In the genomic region with DNA sequence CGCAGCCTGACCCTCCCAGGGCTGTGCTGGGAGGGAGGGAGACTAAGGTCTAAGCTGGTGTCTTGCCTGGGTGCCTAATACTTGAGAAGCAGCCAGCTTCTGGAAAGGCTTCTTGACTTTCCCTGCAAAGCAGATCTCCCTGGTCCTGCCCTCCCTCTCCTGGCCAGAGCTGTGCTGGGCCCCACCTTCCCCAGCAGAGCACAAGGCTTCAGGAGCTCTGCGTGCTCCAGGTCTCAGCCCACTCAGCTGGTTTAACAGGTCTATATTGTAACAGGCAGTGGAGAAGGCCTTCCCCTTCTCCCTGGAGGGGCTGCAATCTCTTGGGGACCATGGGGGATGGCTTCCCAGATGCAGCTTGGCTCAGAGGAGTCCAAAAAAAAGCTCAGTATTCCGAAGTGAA, we compare ENCODE assay signal across 24 mouse cellular contexts. TPM values are rescaled to one million over a fixed set of nuclear protein-coding genes. Genes with fewer than 3 reads are reported as not detected.
A peak's percentile ranks its signal among the peaks of the same experiment; 100 is the strongest.
DNase-seq lines count a peak whose midpoint lies in the region; ATAC-seq and TF ChIP-seq lines count a peak whose summit lies in the region.
"Had no signal": no experiment of that assay in that cellular context is flagged by ENCODE, and none has a peak within 500 bp of the region (broad histone marks: within the 10 kb centered on the region; RNA-seq: fewer than 3 reads in every experiment).

No protein-coding gene starts in this region.

- no peaks in the 10 kb centered on the region for H3K27me3 ChIP-seq in hindbrain, embryonic 12.5 days
- no peaks in the 10 kb centered on the region for H3K27me3 ChIP-seq in hindbrain, embryonic 10.5 days (ENCODE audit: insufficient read depth, poor library complexity, severe bottlenecking)
- H3K27me3 ChIP-seq in lung, postnatal 0 days (replicated peaks; ENCODE audit: insufficient read depth, low read length) = no peaks in the 10 kb centered on the region
- H3K27me3 ChIP-seq in forebrain, embryonic 12.5 days = no peaks in the 10 kb centered on the region
- H3K27me3 ChIP-seq in forebrain, embryonic 15.5 days = no peaks in the 10 kb centered on the region
- H3K27me3 ChIP-seq: embryonic facial prominence, embryonic 12.5 days; heart, embryonic 13.5 days; intestine, embryonic 15.5 days; Patski had no signal

- H3K9ac ChIP-seq in hindbrain, embryonic 12.5 days = no peak overlapping the region
- H3K9ac ChIP-seq in lung, postnatal 0 days (replicated peaks; ENCODE audit: low read depth) = no peak overlapping the region
- H3K9ac ChIP-seq in forebrain, embryonic 12.5 days = no peak overlapping the region
- no peak overlapping the region for H3K9ac ChIP-seq in forebrain, embryonic 15.5 days (replicated peaks)
- H3K9ac ChIP-seq: embryonic facial prominence, embryonic 12.5 days; heart, embryonic 13.5 days; intestine, embryonic 15.5 days; liver, embryonic 14.5 days had no signal

- no peak for TF ChIP-seq EP300 in lung, postnatal 0 days (IDR thresholded peaks at IDR 0.05)

- DNase-seq in hindbrain, embryonic 10.5 days (ENCODE audit: low spot score) = no peak
- DNase-seq in lung, postnatal 0 days (ENCODE audit: low spot score) = peak; percentile 38
- DNase-seq in lung, postnatal 25 days (ENCODE audit: low spot score) = no peak
- DNase-seq: adrenal gland, postnatal 10 days; cerebellum, adult 8-10 months; cerebellum, postnatal 36 days; heart, adult 2 months; heart, postnatal 10 days; kidney, adult 2 months; kidney, postnatal 10 days; liver; lung, adult 2 months; lung, postnatal 14 days; midbrain, embryonic 14.5 days; thymus, postnatal 4 days had no signal

- no peak overlapping the region for H3K4me2 ChIP-seq in hindbrain, embryonic 12.5 days (replicated peaks)
- no peak overlapping the region for H3K4me2 ChIP-seq in lung, postnatal 0 days (replicated peaks; ENCODE audit: low read depth, low read length)
- H3K4me2 ChIP-seq in forebrain, embryonic 12.5 days = no peak overlapping the region
- H3K4me2 ChIP-seq in forebrain, embryonic 15.5 days (replicated peaks) = no peak overlapping the region
- H3K4me2 ChIP-seq: embryonic facial prominence, embryonic 12.5 days; heart, embryonic 13.5 days; intestine, embryonic 15.5 days had no signal

- peaks cover 80% of the 10 kb centered on the region for H3K36me3 ChIP-seq in hindbrain, embryonic 12.5 days
- peaks cover 93% of the 10 kb centered on the region for H3K36me3 ChIP-seq in hindbrain, embryonic 10.5 days
- H3K36me3 ChIP-seq in lung, postnatal 0 days (ENCODE audit: insufficient read depth, low read length) = peaks cover 36% of the 10 kb centered on the region
- peaks cover 91% of the 10 kb centered on the region for H3K36me3 ChIP-seq in forebrain, embryonic 12.5 days (replicated peaks)
- H3K36me3 ChIP-seq in forebrain, embryonic 15.5 days = peaks cover 50% of the 10 kb centered on the region

- peak overlapping the region; percentile 44; the same call in 1 of the 2 replicates for H3K27ac ChIP-seq in hindbrain, embryonic 12.5 days
- H3K27ac ChIP-seq in hindbrain, embryonic 10.5 days = no peak overlapping the region
- no peak overlapping the region for H3K27ac ChIP-seq in lung, postnatal 0 days (ENCODE audit: low read length)
- peak overlapping the region; percentile 26; the same call in 1 of the 2 replicates for H3K27ac ChIP-seq in forebrain, embryonic 12.5 days
- peak overlapping the region; percentile 39; the same call in 1 of the 2 replicates for H3K27ac ChIP-seq in forebrain, embryonic 15.5 days (replicated peaks)
- H3K27ac ChIP-seq: embryonic facial prominence, embryonic 12.5 days; heart, adult 2 months; heart, embryonic 13.5 days; intestine, embryonic 15.5 days; liver, embryonic 14.5 days had no signal

- ATAC-seq in hindbrain, embryonic 12.5 days (ENCODE audit: low FRiP score) = no peak
- peak; percentile 55 for ATAC-seq in lung, postnatal 0 days
- ATAC-seq in forebrain, embryonic 12.5 days (ENCODE audit: low FRiP score) = no peak
- ATAC-seq in forebrain, embryonic 15.5 days (replicated peaks) = no peak
- no peak for ATAC-seq in megakaryocyte progenitor cell, adult 5-6 weeks (replicated peaks; ENCODE audit: poor library complexity)
- ATAC-seq: intestine, embryonic 15.5 days; Patski had no signal

- 58% methylated on average over 3 of the region's 3 CpGs for WGBS in hindbrain, embryonic 12.5 days
- WGBS in hindbrain, embryonic 10.5 days = 63% methylated on average over 3 of the region's 3 CpGs
- WGBS in lung, postnatal 0 days = 53% methylated on average over 3 of the region's 3 CpGs
- 53% methylated on average over 3 of the region's 3 CpGs for WGBS in forebrain, embryonic 12.5 days
- WGBS in forebrain, embryonic 15.5 days = 49% methylated on average over 3 of the region's 3 CpGs

- no peaks in the 10 kb centered on the region; the same call in 1 of the 2 replicates for H3K4me1 ChIP-seq in hindbrain, embryonic 12.5 days
- 0 out of 2 replicates have a peak, but pooled peaks cover 5% of the 10 kb centered on the region for H3K4me1 ChIP-seq in hindbrain, embryonic 10.5 days (replicated peaks)
- H3K4me1 ChIP-seq in lung, postnatal 0 days (ENCODE audit: insufficient read depth, low read depth, low read length) = no peaks in the 10 kb centered on the region
- H3K4me1 ChIP-seq in forebrain, embryonic 12.5 days = peaks cover 9% of the 10 kb centered on the region
- H3K4me1 ChIP-seq in forebrain, embryonic 15.5 days = peaks cover 18% of the 10 kb centered on the region
- H3K4me1 ChIP-seq: embryonic facial prominence, embryonic 12.5 days; heart, embryonic 13.5 days; intestine, embryonic 15.5 days had no signal

- no peak overlapping the region for H3K4me3 ChIP-seq in hindbrain, embryonic 12.5 days
- H3K4me3 ChIP-seq in hindbrain, embryonic 10.5 days = no peak overlapping the region
- H3K4me3 ChIP-seq in lung, postnatal 0 days (ENCODE audit: low read depth, low read length) = no peak overlapping the region
- H3K4me3 ChIP-seq in forebrain, embryonic 12.5 days (replicated peaks) = no peak overlapping the region
- H3K4me3 ChIP-seq in forebrain, embryonic 15.5 days = no peak overlapping the region
- H3K4me3 ChIP-seq: embryonic facial prominence, embryonic 12.5 days; heart, adult 2 months; heart, embryonic 13.5 days; intestine, embryonic 15.5 days had no signal

- no peaks in the 10 kb centered on the region for H3K9me3 ChIP-seq in hindbrain, embryonic 12.5 days (replicated peaks)
- no peaks in the 10 kb centered on the region for H3K9me3 ChIP-seq in hindbrain, embryonic 10.5 days
- no peaks in the 10 kb centered on the region for H3K9me3 ChIP-seq in lung, postnatal 0 days (ENCODE audit: low read length)
- H3K9me3 ChIP-seq in forebrain, embryonic 12.5 days = no peaks in the 10 kb centered on the region
- H3K9me3 ChIP-seq in forebrain, embryonic 15.5 days = no peaks in the 10 kb centered on the region
- H3K9me3 ChIP-seq: embryonic facial prominence, embryonic 12.5 days; heart, embryonic 13.5 days; intestine, embryonic 15.5 days had no signal

- no peak; the same call in 1 of the 2 replicates for TF ChIP-seq CTCF in lung, postnatal 0 days (IDR thresholded peaks at IDR 0.05)

RNA-seq across cellular contexts. Expression of gene Slc35c2, which starts 13.7 kb away (rescaled TPM):
- polyA plus RNA-seq in hindbrain, embryonic 12.5 days (2016; fragmentation: Nextera tagmentation; extraction: Ambion mirVana) = 57.1 and 57.9 TPM in 2 replicates
- 68.3 and 73.0 TPM in 2 replicates for polyA plus RNA-seq in hindbrain, embryonic 10.5 days (2016; fragmentation: Nextera tagmentation; extraction: Ambion mirVana)
- polyA plus RNA-seq in lung, postnatal 0 days (2015; fragmentation: Nextera tagmentation; extraction: Ambion mirVana) = 42.8 and 44.1 TPM in 2 replicates
- 57.9 and 62.4 TPM in 2 replicates for polyA plus RNA-seq in forebrain, embryonic 12.5 days (2016; fragmentation: Nextera tagmentation; extraction: Ambion mirVana)
- polyA plus RNA-seq in forebrain, embryonic 15.5 days (2015; fragmentation: Nextera tagmentation; extraction: Ambion mirVana) = 61.4 and 68.7 TPM in 2 replicates
- 45.9 and 57.3 TPM in 2 replicates for total RNA-seq in megakaryocyte progenitor cell, adult 5-6 weeks (2015)
- total RNA-seq in megakaryocyte progenitor cell, adult 5-6 weeks (2017) = 64.5 and 76.7 TPM in 2 replicates

RNA-seq across cellular contexts. Expression of gene Elmo2, which starts 24.9 kb away (rescaled TPM):
- polyA plus RNA-seq in hindbrain, embryonic 12.5 days (2016; fragmentation: Nextera tagmentation; extraction: Ambion mirVana) = 88.8 TPM in 2 replicates
- 90.0 and 94.6 TPM in 2 replicates for polyA plus RNA-seq in hindbrain, embryonic 10.5 days (2016; fragmentation: Nextera tagmentation; extraction: Ambion mirVana)
- 61.1 and 66.4 TPM in 2 replicates for polyA plus RNA-seq in lung, postnatal 0 days (2015; fragmentation: Nextera tagmentation; extraction: Ambion mirVana)
- polyA plus RNA-seq in forebrain, embryonic 12.5 days (2016; fragmentation: Nextera tagmentation; extraction: Ambion mirVana) = 94.6 and 99.7 TPM in 2 replicates
- polyA plus RNA-seq in forebrain, embryonic 15.5 days (2015; fragmentation: Nextera tagmentation; extraction: Ambion mirVana) = 99.6 and 101 TPM in 2 replicates
- total RNA-seq in megakaryocyte progenitor cell, adult 5-6 weeks (2015) = 45.9 and 49.3 TPM in 2 replicates
- total RNA-seq in megakaryocyte progenitor cell, adult 5-6 weeks (2017) = 30.6 and 32.2 TPM in 2 replicates

Comparison
In these comparisons a context has a peak if more than half of its experiments do, and no peak if none do; other contexts are left out.
1. H3K27ac ChIP-seq: peak in hindbrain, embryonic 12.5 days (single experiment), forebrain, embryonic 12.5 days (single experiment) and forebrain, embryonic 15.5 days (single experiment); none in hindbrain, embryonic 10.5 days (single experiment) and lung, postnatal 0 days (single experiment).